Mouse (Mus musculus) thymus, postnatal 14 days (tissue): ENCODE results near the gene Panx2.

ENCODE experiments used
- DNase-seq: peaks from one replicate; pipeline ENCODE4 v3.0.0; 2021

Panx2 gene

GRCm38 (mm10) chr15:89059161-89059931 is at the start of gene Panx2:
Gene Panx2 (plus strand): TSS chr15:89059734.
- DNase-seq = no peak

- DNase-seq = no peak
Measured at GRCm38 (mm10) chr15:89016722-89017121, 42.8 kb upstream of the Panx2 start.

- no peak for DNase-seq
Measured at GRCm38 (mm10) chr15:89020085-89020484, 39.4 kb upstream of the Panx2 start.

GRCm38 (mm10) chr15:89020492-89020891 is 39.0 kb upstream of the Panx2 start:
- DNase-seq = no peak

- DNase-seq = no peak
Measured at GRCm38 (mm10) chr15:89044381-89044780, 15.2 kb upstream of the Panx2 start.

- DNase-seq = no peak
Measured at GRCm38 (mm10) chr15:89046356-89046755, 13.2 kb upstream of the Panx2 start.

GRCm38 (mm10) chr15:89054666-89055065 is 4.9 kb upstream of the Panx2 start:
- no peak for DNase-seq

GRCm38 (mm10) chr15:89058736-89059135 is 798 bp upstream of the Panx2 start:
- no peak for DNase-seq

GRCm38 (mm10) chr15:89060032-89060681 is 623 bp downstream of the Panx2 start:
- no peak for DNase-seq

- DNase-seq = no peak
Measured at GRCm38 (mm10) chr15:89060811-89061460, 1.4 kb downstream of the Panx2 start.

GRCm38 (mm10) chr15:89061761-89062517 is 2.4 kb downstream of the Panx2 start:
- DNase-seq = no peak

GRCm38 (mm10) chr15:89062518-89062910 is 3.0 kb downstream of the Panx2 start:
- no peak for DNase-seq

- no peak for DNase-seq
Measured at GRCm38 (mm10) chr15:89063001-89063400, 3.5 kb downstream of the Panx2 start.

GRCm38 (mm10) chr15:89063536-89063935 is 4.0 kb downstream of the Panx2 start:
- DNase-seq = no peak

GRCm38 (mm10) chr15:89064891-89065290 is 5.4 kb downstream of the Panx2 start:
- DNase-seq = no peak

GRCm38 (mm10) chr15:89067609-89068008 is 8.1 kb downstream of the Panx2 start:
- no peak for DNase-seq

- DNase-seq = no peak
Measured at GRCm38 (mm10) chr15:89068226-89068625, 8.7 kb downstream of the Panx2 start.

- DNase-seq = no peak
Measured at GRCm38 (mm10) chr15:89069336-89069840, 9.9 kb downstream of the Panx2 start.

- no peak for DNase-seq
Measured at GRCm38 (mm10) chr15:89070606-89071005, 11.1 kb downstream of the Panx2 start.

GRCm38 (mm10) chr15:89073993-89074603 is 14.6 kb downstream of the Panx2 start:
- DNase-seq = no peak

- no peak for DNase-seq
Measured at GRCm38 (mm10) chr15:89074613-89075477, 15.3 kb downstream of the Panx2 start, which contains the start of gene Trabd. Gene Trabd (plus strand): TSS chr15:89075124.
